Mouse (Mus musculus) stomach, postnatal 0 days (tissue): ENCODE results near the gene Zfp970. TPM values are rescaled to one million over a fixed set of nuclear protein-coding genes. Genes with fewer than 3 reads are reported as not detected.
"Not testable (repeated sequence)": the region's sequence is repeated elsewhere in the genome, so short reads cannot be mapped to it uniquely, and the experiment has no call there.

Experiments
- ATAC-seq: fragments of 200-750 bp; cut with Nextera tagmentation; 2 replicates; pipeline ENCODE4 v1.8.0; 2017; ENCODE audit not compliant: low FRiP score, low TSS enrichment
- DNase-seq: peaks from one replicate; pipeline ENCODE4 v3.0.0-alpha.2; 2016; ENCODE audit warnings: low spot score
- H3K27ac ChIP-seq: fragments of 300-500 bp; sonication (generic); replicated peaks from 2 replicates; pipeline ENCODE4 v1.5.1; 2014; ENCODE audit warnings: mild to moderate bottlenecking, control low read depth
- H3K27me3 ChIP-seq: fragments of 300-500 bp; sonication (generic); 2 replicates; pipeline ENCODE4 v1.6.1; 2014; ENCODE audit warnings: low read length; ENCODE audit not compliant: control insufficient read depth, insufficient read depth
- H3K36me3 ChIP-seq: fragments of 300-500 bp; sonication (generic); 2 replicates; pipeline ENCODE4 v1.6.1; 2014; ENCODE audit warnings: low read length, mixed read lengths; ENCODE audit not compliant: control insufficient read depth, insufficient read depth
- H3K4me1 ChIP-seq: fragments of 300-500 bp; sonication (generic); replicated peaks from 2 replicates; pipeline ENCODE4 v1.6.1; 2014; ENCODE audit warnings: antibody characterized with exemption; ENCODE audit not compliant: control insufficient read depth, insufficient read depth
- H3K4me2 ChIP-seq: fragments of 300-500 bp; sonication (generic); replicated peaks from 2 replicates; pipeline ENCODE4 v1.6.1; 2014; ENCODE audit warnings: low read depth, mild to moderate bottlenecking, control low read depth, moderate library complexity
- H3K4me3 ChIP-seq: fragments of 300-500 bp; sonication (generic); 2 replicates; pipeline ENCODE4 v1.5.1; 2014; ENCODE audit warnings: low read depth, low read length, control low read depth
- H3K9ac ChIP-seq: fragments of 300-500 bp; sonication (generic); 2 replicates; pipeline ENCODE4 v1.6.1; 2014; ENCODE audit warnings: mild to moderate bottlenecking, low read length, control low read depth, mixed read lengths
- H3K9me3 ChIP-seq: fragments of 300-500 bp; sonication (generic); 2 replicates; pipeline ENCODE4 v1.6.1; 2016; ENCODE audit warnings: low read length; ENCODE audit not compliant: control insufficient read depth
- CTCF ChIP-seq: IDR thresholded peaks from 2 replicates; pipeline ENCODE4 v1.5.1; 2016; ENCODE audit warnings: antibody characterized with exemption, low read depth, mild to moderate bottlenecking, moderate library complexity
- EP300 ChIP-seq: optimal IDR thresholded peaks from 2 replicates; pipeline ENCODE3; 2016; ENCODE audit warnings: antibody characterized with exemption
- WGBS: fragments of 180-500 bp; shearing (Covaris S2); extraction: QIAGEN DNeasy Blood & Tissue Kit; methylation state at CpG from one replicate; pipeline ENCODE4 v1.1.7; 2014; 5-methylcytosine and 5-hydroxymethylcytosine counted together
- polyA plus RNA-seq: library from polyadenylated mRNA; unstranded; fragments of >200 nt; fragmentation: Nextera tagmentation; extraction: Ambion mirVana; gene quantifications from 2 replicates; pipeline ENCODE4 v1.2.1, GENCODE M21; 2015

Gene Zfp970
- polyA plus RNA-seq, 1 experiment from 2014 or later, result 6.3 TPM

DNA sequence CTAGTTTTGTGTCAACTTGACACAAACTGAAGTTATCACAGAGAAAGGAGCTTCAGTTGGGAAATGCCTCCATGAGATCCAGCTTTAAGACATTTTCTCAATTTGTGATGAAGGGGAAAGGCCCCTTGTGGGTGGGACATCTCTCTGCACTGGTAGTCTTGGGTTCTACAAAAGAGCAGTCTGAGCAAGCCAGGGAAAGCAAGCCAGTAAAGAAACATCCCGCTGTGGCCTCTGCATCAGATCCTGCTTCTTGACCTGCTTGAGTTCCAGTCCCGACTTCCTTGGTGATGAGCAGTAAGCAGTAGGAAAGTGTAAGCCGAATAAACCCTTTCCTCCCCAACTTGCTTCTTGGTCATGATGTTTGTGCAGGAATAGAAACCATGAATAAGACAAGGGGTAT, 47.4 kb downstream of the Zfp970 start:
- not testable (repeated sequence) for H3K4me3 ChIP-seq, H3K9me3 ChIP-seq, H3K4me2 ChIP-seq, H3K27me3 ChIP-seq, ATAC-seq, DNase-seq, H3K9ac ChIP-seq, H3K27ac ChIP-seq, H3K4me1 ChIP-seq, H3K36me3 ChIP-seq
- WGBS, result 90% methylated on average over 3 of the region's 3 CpGs

DNA sequence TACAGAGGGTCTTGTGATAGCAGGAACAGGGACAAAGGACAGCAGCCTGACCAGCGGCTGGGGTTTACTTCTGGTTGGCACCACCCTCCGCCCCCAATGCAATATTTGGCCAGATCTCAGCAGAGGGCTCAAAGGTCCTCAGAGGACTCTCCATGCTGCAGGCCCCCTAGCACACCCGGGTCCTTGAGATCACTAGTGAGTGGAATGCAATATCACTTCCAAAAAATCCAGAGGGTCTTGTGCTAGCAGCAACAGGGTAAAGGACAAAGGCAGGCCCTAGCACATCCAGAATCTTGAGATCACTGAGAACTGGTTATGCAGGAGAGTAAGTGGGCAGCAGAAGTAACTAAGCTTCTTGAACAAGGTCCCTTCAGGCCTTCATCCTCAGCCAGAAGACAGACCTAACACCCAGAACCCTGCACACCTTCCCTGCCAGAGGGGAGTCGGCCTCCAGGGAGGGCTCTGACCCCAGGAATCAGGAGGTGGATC, 49.5 kb downstream of the Zfp970 start:
- H3K4me2 ChIP-seq, H3K27ac ChIP-seq, ATAC-seq, H3K9ac ChIP-seq, DNase-seq, H3K9me3 ChIP-seq, H3K4me3 ChIP-seq, H3K36me3 ChIP-seq, H3K4me1 ChIP-seq, H3K27me3 ChIP-seq: not testable (repeated sequence)
- 88% methylated on average over 4 of the region's 4 CpGs for WGBS

DNA sequence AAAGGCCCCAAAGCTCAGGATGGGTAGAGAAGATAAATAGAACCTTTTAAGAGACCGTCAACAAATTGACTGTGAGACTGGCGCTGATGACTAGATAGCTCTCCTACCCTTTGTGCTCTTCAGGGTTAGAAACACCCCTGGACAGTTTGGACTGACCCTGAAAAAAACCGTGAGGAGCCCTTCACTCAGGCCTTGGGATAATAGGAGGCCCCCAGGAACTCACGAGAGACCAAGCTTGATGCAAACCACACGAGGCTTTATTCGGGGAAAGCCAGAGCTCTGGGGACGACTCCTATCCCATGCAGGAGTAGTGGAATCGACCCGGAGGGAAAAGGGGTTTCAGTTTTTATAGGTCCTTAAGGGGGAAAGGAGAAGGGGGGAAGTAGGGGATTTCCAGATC, 53.2 kb downstream of the Zfp970 start:
- ATAC-seq, result not testable (repeated sequence)
- 81% methylated on average over 9 of the region's 9 CpGs for WGBS

DNA sequence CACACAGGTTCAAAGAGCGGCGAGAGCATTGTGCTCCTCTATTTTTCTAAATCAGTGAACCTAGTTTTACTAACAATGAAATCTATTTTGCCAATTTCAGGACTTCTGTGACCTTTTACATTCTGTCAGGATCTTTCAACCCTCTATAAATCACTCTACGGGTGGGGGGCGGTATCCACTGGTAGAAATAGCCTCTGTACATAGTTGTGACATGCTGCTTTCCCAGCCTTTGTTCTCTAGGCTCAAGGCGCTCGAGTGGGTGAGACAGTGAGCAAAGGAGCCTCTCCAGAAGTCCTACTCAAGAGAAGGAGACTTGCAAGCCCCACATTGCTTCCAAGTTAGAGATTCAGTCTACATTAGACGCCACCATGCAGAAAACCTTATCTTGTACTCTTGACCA, 53.8 kb downstream of the Zfp970 start:
- not testable (repeated sequence) for H3K4me2 ChIP-seq, H3K9me3 ChIP-seq, H3K27me3 ChIP-seq, H3K9ac ChIP-seq, H3K4me3 ChIP-seq, ATAC-seq, DNase-seq, H3K4me1 ChIP-seq, H3K36me3 ChIP-seq, H3K27ac ChIP-seq
- WGBS, result 81% methylated on average over 7 of the region's 7 CpGs

More for the DNA sequence above, 53.2 kb downstream of the Zfp970 start:
- H3K9ac ChIP-seq, H3K4me1 ChIP-seq, H3K4me3 ChIP-seq, H3K27ac ChIP-seq, DNase-seq, H3K36me3 ChIP-seq, H3K4me2 ChIP-seq, H3K9me3 ChIP-seq, H3K27me3 ChIP-seq: not testable (repeated sequence)

DNA sequence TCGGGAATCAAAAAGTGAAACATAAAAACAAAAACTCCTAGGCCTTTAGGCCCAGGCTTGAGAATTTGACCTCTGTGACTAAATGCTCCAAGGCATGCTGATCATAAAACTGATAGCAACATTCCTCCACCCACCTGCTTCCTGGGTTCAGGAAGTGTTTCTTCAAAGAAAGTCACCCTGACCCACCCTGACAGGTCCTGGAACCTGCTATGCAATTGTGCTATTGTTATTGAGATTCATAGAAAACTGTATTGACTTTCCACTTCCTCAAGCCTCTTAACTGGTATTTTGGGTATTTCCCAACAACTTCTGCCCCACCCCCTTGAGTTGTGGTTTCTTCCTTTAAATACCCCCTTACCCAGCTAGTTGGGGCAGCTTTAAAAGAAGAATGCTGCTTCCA, 54.4 kb downstream of the Zfp970 start:
- H3K27ac ChIP-seq, H3K27me3 ChIP-seq: not testable (repeated sequence)

DNA sequence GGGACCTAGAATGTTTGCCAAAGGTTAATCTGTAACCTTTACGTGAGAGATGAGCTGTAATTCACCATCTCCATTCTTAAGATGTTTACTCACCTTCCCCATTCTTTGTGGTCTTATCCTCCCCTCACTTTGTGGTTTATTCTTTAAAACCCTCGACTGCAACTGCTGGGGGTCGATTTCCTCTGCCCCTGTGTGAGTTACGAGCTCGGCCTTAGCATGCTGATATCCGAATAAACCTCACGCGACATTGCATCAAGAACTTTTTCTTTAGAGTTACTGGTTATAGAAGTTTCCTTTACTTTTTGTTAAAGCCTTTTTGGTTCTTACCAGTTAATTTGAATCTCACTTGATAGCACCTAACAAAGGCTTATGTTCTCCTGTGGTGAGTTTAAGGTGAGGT, 55.5 kb downstream of the Zfp970 start:
- WGBS, result 72% methylated on average over 8 of the region's 8 CpGs
- no peak overlapping the region for H3K4me2 ChIP-seq
- no peak overlapping the region for H3K27ac ChIP-seq
- DNase-seq (no peak), ATAC-seq (no peak)
- no peaks in the 10 kb centered on the region for H3K27me3 ChIP-seq
- no peaks in the 10 kb centered on the region for H3K4me1 ChIP-seq
- no peak overlapping the region for H3K9ac ChIP-seq
- TF ChIP-seq CTCF, result no peak
- no peak for TF ChIP-seq EP300
- no peaks in the 10 kb centered on the region for H3K9me3 ChIP-seq
- H3K4me3 ChIP-seq, result no peak overlapping the region
- no peaks in the 10 kb centered on the region for H3K36me3 ChIP-seq

More for the DNA sequence above, 54.4 kb downstream of the Zfp970 start:
- WGBS, result 86% methylated on average over 1 of the region's 1 CpGs
- not testable (repeated sequence) for H3K9me3 ChIP-seq, DNase-seq, H3K4me2 ChIP-seq, H3K4me1 ChIP-seq, H3K36me3 ChIP-seq, ATAC-seq, H3K9ac ChIP-seq, H3K4me3 ChIP-seq

DNA sequence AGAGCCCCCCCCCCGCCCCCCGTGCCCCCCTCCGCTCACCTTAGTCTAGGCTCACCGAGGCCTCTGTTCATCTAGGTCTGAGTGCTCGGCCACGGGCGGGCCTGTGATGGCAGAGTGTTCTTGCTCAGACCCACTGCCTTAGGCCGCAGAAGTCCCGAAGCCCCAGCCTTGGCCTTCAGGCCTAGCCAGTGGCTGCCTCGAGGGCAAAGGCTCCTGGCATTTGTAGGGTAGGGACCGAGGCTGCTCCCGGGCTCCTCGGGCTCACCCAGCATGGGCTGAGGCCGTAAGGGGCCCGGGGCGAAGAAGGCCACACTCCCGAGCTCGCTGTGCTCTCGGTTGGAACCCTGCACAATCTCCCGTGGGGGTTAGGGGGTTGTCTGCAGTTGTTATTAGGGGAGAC, 58.5 kb downstream of the Zfp970 start:
- no peaks in the 10 kb centered on the region for H3K4me1 ChIP-seq
- no peak overlapping the region for H3K4me3 ChIP-seq
- no peaks in the 10 kb centered on the region for H3K27me3 ChIP-seq
- no peaks in the 10 kb centered on the region for H3K9me3 ChIP-seq
- no peak for DNase-seq
- no peak overlapping the region for H3K4me2 ChIP-seq
- H3K9ac ChIP-seq, result no peak overlapping the region
- no peak overlapping the region for H3K27ac ChIP-seq
- H3K36me3 ChIP-seq, result no peaks in the 10 kb centered on the region
- TF ChIP-seq EP300, result no peak
- no peak for TF ChIP-seq CTCF
- WGBS, result 89% methylated on average over 20 of the region's 20 CpGs
- no peak for ATAC-seq

DNA sequence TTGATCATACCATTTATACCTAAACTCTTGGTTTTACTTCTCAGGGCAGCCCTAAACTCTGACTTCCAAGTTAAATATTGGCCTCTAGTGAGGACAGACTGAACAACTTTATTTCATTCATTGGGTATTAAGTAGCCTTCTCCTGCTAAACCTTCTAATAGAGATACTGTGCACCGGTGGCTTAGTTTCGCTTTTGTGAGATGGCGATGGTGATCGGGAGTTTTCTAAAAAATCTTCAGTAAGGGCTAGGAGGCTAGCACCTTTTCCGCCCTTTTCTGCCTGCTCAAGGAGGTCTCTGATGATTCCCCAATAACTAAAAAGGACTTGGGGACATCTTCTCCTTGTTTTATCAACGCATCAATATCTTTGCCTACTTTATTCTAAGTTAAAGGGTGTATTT, 59.1 kb downstream of the Zfp970 start:
- DNase-seq, ATAC-seq, H3K4me1 ChIP-seq, H3K9me3 ChIP-seq, H3K27me3 ChIP-seq, H3K4me3 ChIP-seq, H3K36me3 ChIP-seq, H3K4me2 ChIP-seq, H3K27ac ChIP-seq, H3K9ac ChIP-seq: not testable (repeated sequence)
- 90% methylated on average over 6 of the region's 6 CpGs for WGBS

DNA sequence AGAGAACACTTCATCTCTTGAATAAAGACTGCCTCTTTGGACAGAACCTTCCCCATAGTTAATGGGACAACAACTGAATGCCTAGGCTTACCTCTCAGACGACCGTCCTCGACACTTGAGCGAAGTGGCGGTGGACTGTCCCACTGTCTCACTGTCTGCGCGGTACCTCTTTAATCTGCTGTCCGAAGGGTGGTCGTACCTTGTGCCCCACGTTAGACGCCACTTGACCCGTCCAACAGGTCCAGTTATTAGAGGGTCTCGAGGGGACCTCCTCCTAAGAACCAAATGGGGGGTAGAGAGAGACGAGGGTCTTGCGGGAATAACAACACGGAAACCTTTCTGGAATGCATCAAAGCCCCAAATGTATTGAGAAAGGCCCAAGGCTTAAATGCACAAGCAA, 59.6 kb downstream of the Zfp970 start:
- WGBS, result 91% methylated on average over 16 of the region's 16 CpGs
- not testable (repeated sequence) for H3K4me2 ChIP-seq, H3K27me3 ChIP-seq, H3K27ac ChIP-seq, H3K4me3 ChIP-seq, H3K9me3 ChIP-seq, DNase-seq, H3K4me1 ChIP-seq, H3K36me3 ChIP-seq, H3K9ac ChIP-seq, ATAC-seq
